Mouse (Mus musculus): ENCODE measurements around the gene Cenpi. TPM values are rescaled to one million over a fixed set of nuclear protein-coding genes. Genes with fewer than 3 reads are reported as not detected.

Cenpi gene
- polyA plus RNA-seq (2017; shearing (Covaris generic)): 1 to 10 TPM in 1 of 2 experiments, not detected in 1; 1.1 TPM

GRCm38 (mm10) chrX:134307534-134308274 lies at the start of gene Cenpi:
Cenpi (plus strand) TSS chrX:134308084.

GRCm38 (mm10) chrX:134276275-134277160 lies 31.4 kb upstream of the Cenpi start, which contains the start of gene Trmt2b:
Trmt2b (minus strand) TSS chrX:134276984.

GRCm38 (mm10) chrX:134403863-134404583 lies 96.1 kb downstream of the Cenpi start, which contains the start of gene Drp2:
Drp2 (plus strand) TSS chrX:134404551.

Other genes with a start within 250 kb of the Cenpi start
- 10 to 100 TPM; 41.8 to 45.8 TPM for gene Cstf2, start 248.9 kb upstream of the Cenpi start, polyA plus RNA-seq (2017; shearing (Covaris generic))
- 1 to 10 TPM; 1.6 to 2.0 TPM for gene Xkrx, start 146.0 kb upstream of the Cenpi start, polyA plus RNA-seq (2017; shearing (Covaris generic))
- gene Arl13a, start 120.6 kb upstream of the Cenpi start, polyA plus RNA-seq (2017; shearing (Covaris generic)): under 1 TPM in 1 of 2 experiments, not detected in 1; 0.24 TPM
- gene Nox1, start 86.1 kb upstream of the Cenpi start, polyA plus RNA-seq (2017; shearing (Covaris generic)): 1 to 10 TPM in 1 of 2 experiments, under 1 TPM in 1; 0.75 to 1.4 TPM
- 10 to 100 TPM; 27.6 to 34.6 TPM for gene Trmt2b, start 31.1 kb upstream of the Cenpi start, polyA plus RNA-seq (2017; shearing (Covaris generic))
- gene Tmem35a, start 12.9 kb upstream of the Cenpi start, polyA plus RNA-seq (2017; shearing (Covaris generic)): under 1 TPM in 1 of 2 experiments, not detected in 1; 0.16 TPM
- under 1 TPM in 1 of 2 experiments, not detected in 1; 0.20 TPM for gene Drp2, start 96.5 kb downstream of the Cenpi start, polyA plus RNA-seq (2017; shearing (Covaris generic))
- under 1 TPM; 0.19 to 0.92 TPM for gene Taf7l, start 168.4 kb downstream of the Cenpi start, polyA plus RNA-seq (2017; shearing (Covaris generic))
- 10 to 100 TPM; 28.3 to 46.8 TPM for gene Timm8a1, start 233.8 kb downstream of the Cenpi start, polyA plus RNA-seq (2017; shearing (Covaris generic))

Measured in inflammation-experienced regulatory T-cells (primary cell).